ENCODE assay signal across 29 mouse cellular contexts in the genomic region with DNA sequence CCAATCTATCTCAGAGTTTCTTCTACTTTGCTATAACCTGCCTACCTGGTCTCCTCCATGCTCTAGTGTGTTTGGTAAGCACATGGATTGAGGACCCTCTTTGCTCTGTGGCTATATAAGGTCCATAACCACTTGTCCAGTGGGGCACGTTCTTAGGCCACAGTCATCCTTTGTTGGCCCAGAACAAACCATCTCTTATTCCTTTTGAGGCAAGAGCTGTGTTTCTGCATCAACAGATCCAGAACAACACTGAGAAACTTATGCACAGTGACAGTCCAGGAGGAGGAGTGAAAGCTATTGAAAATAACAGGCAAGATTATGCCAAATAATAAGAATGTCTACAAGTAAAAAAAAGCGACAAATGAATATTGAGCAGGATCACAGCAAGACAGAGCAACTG. TPM values are rescaled to one million over a fixed set of nuclear protein-coding genes. Genes with fewer than 3 reads are reported as not detected.
"Had no signal": no experiment of that assay in that cellular context is flagged by ENCODE, and none has a peak within 500 bp of the region (broad histone marks: within the 10 kb centered on the region; RNA-seq: fewer than 3 reads in every experiment).

No protein-coding gene starts in this region.

- H3K4me3 ChIP-seq: gastrocnemius, adult 2 months; heart, adult 2 months; hindbrain, embryonic 10.5 days; hindbrain, embryonic 12.5 days; hindbrain, embryonic 15.5 days; kidney, embryonic 15.5 days; layer of hippocampus, adult 2 months; left cerebral cortex, adult 2 months; limb, embryonic 10.5 days; limb, embryonic 12.5 days had no signal

- H3K4me1 ChIP-seq: hindbrain, embryonic 10.5 days; hindbrain, embryonic 12.5 days; hindbrain, embryonic 15.5 days; kidney, embryonic 15.5 days; limb, embryonic 10.5 days; limb, embryonic 12.5 days had no signal

- ATAC-seq: hindbrain, postnatal 0 days; intestine, embryonic 16.5 days had no signal

- H3K27me3 ChIP-seq: hindbrain, embryonic 12.5 days; hindbrain, embryonic 15.5 days; kidney, embryonic 15.5 days; limb, embryonic 12.5 days had no signal

- H3K9me3 ChIP-seq: hindbrain, embryonic 10.5 days; hindbrain, embryonic 12.5 days; hindbrain, embryonic 15.5 days; kidney, embryonic 15.5 days; limb, embryonic 10.5 days; limb, embryonic 12.5 days had no signal

- DNase-seq: gastrocnemius, adult 2 months; gastrocnemius, postnatal 10 days; gastrocnemius, postnatal 25 days; heart, adult 2 months; heart, postnatal 10 days; heart, postnatal 4 days; kidney, adult 11 months; kidney, adult 2 months; kidney, adult 9 months; kidney, postnatal 25 days; kidney, postnatal 4 days; liver had no signal

- H3K36me3 ChIP-seq: hindbrain, embryonic 10.5 days; hindbrain, embryonic 12.5 days; hindbrain, embryonic 15.5 days; kidney, embryonic 15.5 days; limb, embryonic 10.5 days; limb, embryonic 12.5 days had no signal

- H3K4me2 ChIP-seq: heart, embryonic 11.5 days; hindbrain, embryonic 12.5 days; hindbrain, embryonic 15.5 days; kidney, embryonic 15.5 days; limb, embryonic 12.5 days; liver, embryonic 11.5 days had no signal

- H3K9ac ChIP-seq: hindbrain, embryonic 12.5 days; hindbrain, embryonic 15.5 days; kidney, embryonic 15.5 days; limb, embryonic 12.5 days had no signal

- H3K27ac ChIP-seq: gastrocnemius, adult 2 months; heart, adult 2 months; hindbrain, embryonic 10.5 days; hindbrain, embryonic 12.5 days; hindbrain, embryonic 15.5 days; hindbrain, postnatal 0 days; kidney, embryonic 15.5 days; kidney, postnatal 0 days; layer of hippocampus, adult 2 months; left cerebral cortex, adult 2 months; limb, embryonic 10.5 days; limb, embryonic 12.5 days had no signal

RNA-seq across cellular contexts. Expression of a gene that starts 6.4 kb away (rescaled TPM):
- polyA plus RNA-seq: heart, adult 2 months; heart, embryonic 11.5 days; heart, embryonic 14.5 days; heart, embryonic 16.5 days; hindbrain, embryonic 10.5 days; hindbrain, embryonic 12.5 days; hindbrain, embryonic 15.5 days; hindbrain, postnatal 0 days; intestine, embryonic 14.5 days; intestine, embryonic 16.5 days; kidney, adult 2 months; kidney, embryonic 15.5 days; kidney, postnatal 0 days; limb, embryonic 10.5 days; limb, embryonic 12.5 days; limb, embryonic 14.5 days; liver, embryonic 11.5 days had no signal
